Mouse (Mus musculus): ENCODE measurements around the gene Ppa2. TPM values are rescaled to one million over a fixed set of nuclear protein-coding genes. Genes with fewer than 3 reads are reported as not detected.

Ppa2 gene
- total RNA-seq, 1 experiment from 2014 or later: 154 TPM

Other genes with a start within 250 kb of the Ppa2 start
- gene Ints12, start 218.3 kb upstream of the Ppa2 start, total RNA-seq (2017): 13.4 and 19.8 TPM in 2 replicates
- gene Gstcd, start 218.1 kb upstream of the Ppa2 start, total RNA-seq (2017): 21.2 and 24.8 TPM in 2 replicates
- not detected in 2 replicates for gene Arhgef38, start 75.2 kb upstream of the Ppa2 start, total RNA-seq (2017)
- gene Tet2, start 235.0 kb downstream of the Ppa2 start, total RNA-seq (2017): 45.7 and 60.4 TPM in 2 replicates